Mouse (Mus musculus): Measurements from ENCODE around the gene Polr1d. TPM values are rescaled to one million over a fixed set of nuclear protein-coding genes. Genes with fewer than 3 reads are reported as not detected.

Gene Polr1d
- polyA plus RNA-seq, 1 experiment from 2014 or later: 68.0 TPM

DNA sequence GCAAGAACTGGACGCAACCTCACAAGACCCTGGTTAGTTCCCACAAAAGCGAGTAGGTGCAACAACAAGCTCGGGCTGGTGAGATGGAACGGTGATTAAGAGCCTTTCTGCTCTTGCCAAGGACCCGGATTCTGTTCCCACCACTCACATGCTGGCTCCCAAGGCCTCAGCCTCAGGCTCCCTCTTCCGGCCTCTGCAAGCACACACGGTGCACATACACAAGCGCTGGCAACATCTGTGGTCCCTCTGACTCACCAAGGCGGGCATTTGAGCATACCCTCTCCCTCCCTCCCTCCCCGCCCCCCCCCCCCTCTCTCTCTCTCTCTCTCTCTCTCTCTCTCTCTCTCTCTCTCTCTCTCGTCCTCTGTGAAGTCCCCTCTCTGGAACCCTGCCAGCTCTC, 31.5 kb upstream of the Polr1d start:
- H3K9ac ChIP-seq: no peak overlapping the region
- H3K4me3 ChIP-seq (replicated peaks): no peak overlapping the region
- H3K27me3 ChIP-seq: no peaks in the 10 kb centered on the region
- WGBS (ENCODE audit: insufficient replicate concordance): 65% methylated on average over 11 of the region's 11 CpGs
- no peak for ATAC-seq (ENCODE audit: insufficient read depth)
- H3K27ac ChIP-seq (replicated peaks): no peak overlapping the region
- no peak overlapping the region for H3K4me2 ChIP-seq
- no peaks in the 10 kb centered on the region for H3K9me3 ChIP-seq (replicated peaks)
- H3K4me1 ChIP-seq (replicated peaks): peaks cover 21% of the 10 kb centered on the region
- peaks cover 9% of the 10 kb centered on the region; the same call in 1 of the 2 replicates for H3K36me3 ChIP-seq (replicated peaks)

DNA sequence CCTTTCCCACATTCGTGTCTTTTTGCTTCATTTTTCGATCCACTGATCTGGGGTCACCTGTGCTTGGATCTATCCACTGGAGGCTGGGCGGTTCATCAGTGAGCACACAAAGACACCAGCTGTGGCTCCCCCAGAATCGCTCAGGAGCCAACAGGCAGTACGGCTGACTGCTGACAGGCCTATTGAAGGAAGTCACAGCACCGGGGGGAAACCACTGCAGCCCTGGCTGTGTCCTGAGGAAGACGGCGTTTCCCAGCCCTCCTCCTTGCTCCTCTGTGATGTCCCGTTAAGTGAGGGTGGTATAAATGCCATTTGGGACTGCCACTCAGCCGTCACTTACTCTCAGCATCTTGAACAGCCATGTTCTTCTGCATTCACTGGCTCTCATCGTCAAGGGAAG, 30.9 kb upstream of the Polr1d start:
- H3K27ac ChIP-seq (replicated peaks): no peak overlapping the region
- H3K27me3 ChIP-seq: no peaks in the 10 kb centered on the region
- H3K9me3 ChIP-seq (replicated peaks): no peaks in the 10 kb centered on the region
- no peak overlapping the region for H3K4me3 ChIP-seq (replicated peaks)
- H3K36me3 ChIP-seq (replicated peaks): peaks cover 9% of the 10 kb centered on the region; the same call in 1 of the 2 replicates
- WGBS (ENCODE audit: insufficient replicate concordance): 53% methylated on average over 11 of the region's 11 CpGs
- peaks cover 23% of the 10 kb centered on the region for H3K4me1 ChIP-seq (replicated peaks)
- H3K4me2 ChIP-seq: no peak overlapping the region
- ATAC-seq (ENCODE audit: insufficient read depth): no peak
- no peak overlapping the region for H3K9ac ChIP-seq

GRCm38 (mm10) chr5:147049544-147050209, 27.2 kb upstream of the Polr1d start:
- H3K9ac ChIP-seq: no peak overlapping the region
- H3K27me3 ChIP-seq: no peaks in the 10 kb centered on the region
- H3K36me3 ChIP-seq (replicated peaks): no peaks in the 10 kb centered on the region
- H3K27ac ChIP-seq (replicated peaks): no peak overlapping the region
- H3K4me3 ChIP-seq (replicated peaks): no peak overlapping the region
- H3K4me1 ChIP-seq (replicated peaks): peaks cover 53% of the 10 kb centered on the region
- WGBS (ENCODE audit: insufficient replicate concordance): 53% methylated on average over 19 of the region's 19 CpGs
- H3K4me2 ChIP-seq: no peak overlapping the region
- H3K9me3 ChIP-seq (replicated peaks): no peaks in the 10 kb centered on the region
- no peak for ATAC-seq (ENCODE audit: insufficient read depth)

DNA sequence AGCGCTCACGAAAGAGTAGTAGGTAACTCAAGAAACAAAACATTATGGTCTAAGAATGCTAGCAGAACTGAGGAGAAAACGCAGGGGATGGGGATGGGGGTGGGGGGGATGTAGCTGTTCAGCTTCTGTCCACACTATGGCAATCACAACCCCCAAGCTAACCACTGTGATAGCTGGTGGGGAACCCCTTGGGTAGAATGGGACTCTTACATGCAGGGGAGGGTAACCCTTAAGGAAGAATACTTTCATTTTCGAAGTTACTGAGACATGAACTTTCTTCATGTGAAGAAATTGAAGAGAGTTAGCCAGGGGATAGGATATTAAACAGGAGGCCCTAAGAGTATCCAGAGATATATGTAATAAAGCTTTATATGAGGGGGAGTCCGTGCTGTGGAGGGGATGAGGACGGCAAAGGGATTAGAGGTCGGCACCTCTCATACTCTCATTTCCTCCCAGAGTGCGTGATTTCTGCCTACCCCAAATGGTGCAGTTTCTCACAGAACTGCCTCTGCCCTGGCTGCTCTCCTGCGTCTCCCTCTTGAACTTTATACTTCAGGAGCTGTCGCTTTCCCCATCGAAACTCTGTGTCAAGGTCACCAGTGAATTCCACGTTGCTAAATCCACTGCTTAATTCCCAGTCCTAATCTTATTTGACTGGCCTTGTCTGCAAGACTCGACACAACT, 25.9 kb upstream of the Polr1d start:
- Histone ChIP-seq H3K27ac (replicated peaks) (no peak overlapping the region), H3K36me3 (replicated peaks) (no peaks in the 10 kb centered on the region), H3K4me1 (replicated peaks) (peaks cover 62% of the 10 kb centered on the region), H3K4me2 (peak overlapping the region; percentile 27), H3K4me3 (replicated peaks) (no peak overlapping the region), H3K9me3 (replicated peaks) (no peaks in the 10 kb centered on the region), H3K27me3 (no peaks in the 10 kb centered on the region), H3K9ac (no peak overlapping the region)
- 56% methylated on average over 13 of the region's 13 CpGs for WGBS (ENCODE audit: insufficient replicate concordance)
- no peak for ATAC-seq (ENCODE audit: insufficient read depth)

DNA sequence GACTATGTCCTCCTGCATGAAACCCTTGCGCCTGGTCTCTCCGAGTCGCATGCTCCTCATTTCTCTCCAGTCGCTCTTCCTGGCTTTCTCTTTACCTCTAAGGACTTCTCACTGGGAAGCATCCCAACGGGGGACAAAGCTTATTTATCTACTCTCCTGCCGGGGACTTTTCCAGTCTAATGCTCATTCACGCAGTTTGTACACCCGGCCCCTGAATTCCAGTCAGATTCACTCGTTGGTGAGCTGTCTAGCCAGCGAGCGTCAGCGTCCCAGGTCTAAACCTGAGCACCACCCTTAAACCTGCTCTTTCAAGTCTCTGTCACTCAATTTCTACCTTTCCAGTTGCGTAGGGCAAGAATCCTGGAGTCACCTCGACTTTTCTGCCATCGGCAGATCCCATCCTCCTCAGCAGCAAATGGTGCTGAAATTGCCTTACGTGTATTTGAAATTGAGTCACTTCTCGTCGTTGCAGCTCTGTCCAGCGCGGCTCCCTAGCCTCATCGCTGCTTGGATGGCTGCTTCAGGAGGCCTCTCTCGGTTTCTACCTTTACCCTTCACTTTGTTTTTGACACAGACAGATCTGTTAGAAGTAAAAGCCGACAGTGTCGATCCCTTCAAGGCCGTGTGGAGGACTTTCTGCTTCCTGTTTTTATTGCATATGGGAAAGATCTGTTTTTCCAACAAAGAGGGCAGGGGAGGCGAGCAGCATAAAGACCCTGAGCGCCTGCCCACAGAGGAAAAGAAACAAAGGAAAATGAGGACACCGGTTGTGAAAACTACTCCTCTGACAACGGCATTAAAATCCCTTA, 25.1 kb upstream of the Polr1d start:
- no peak overlapping the region for H3K4me2 ChIP-seq
- WGBS (ENCODE audit: insufficient replicate concordance): 58% methylated on average over 29 of the region's 29 CpGs
- no peak overlapping the region for H3K4me3 ChIP-seq (replicated peaks)
- H3K36me3 ChIP-seq (replicated peaks): no peaks in the 10 kb centered on the region
- H3K27me3 ChIP-seq: no peaks in the 10 kb centered on the region
- no peak overlapping the region for H3K9ac ChIP-seq
- H3K27ac ChIP-seq (replicated peaks): no peak overlapping the region
- ATAC-seq (ENCODE audit: insufficient read depth): no peak
- H3K4me1 ChIP-seq (replicated peaks): peaks cover 66% of the 10 kb centered on the region
- no peaks in the 10 kb centered on the region for H3K9me3 ChIP-seq (replicated peaks)

DNA sequence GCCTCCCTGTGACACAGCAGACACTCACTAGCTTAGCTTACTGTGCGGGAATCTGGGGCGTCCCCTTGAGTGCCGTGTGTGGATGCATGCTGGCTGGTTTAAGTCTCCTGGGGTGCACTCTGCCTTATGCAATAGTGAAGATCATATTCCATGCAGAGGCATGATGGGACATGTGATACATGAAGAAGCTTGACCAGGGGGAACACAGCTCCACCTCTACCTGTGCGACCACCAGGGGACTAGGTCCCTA, 24.6 kb upstream of the Polr1d start:
- Histone ChIP-seq H3K27ac (replicated peaks) (no peak overlapping the region), H3K4me2 (no peak overlapping the region), H3K36me3 (replicated peaks) (no peaks in the 10 kb centered on the region), H3K9ac (no peak overlapping the region), H3K27me3 (no peaks in the 10 kb centered on the region), H3K4me1 (replicated peaks) (peaks cover 69% of the 10 kb centered on the region), H3K4me3 (replicated peaks) (no peak overlapping the region), H3K9me3 (replicated peaks) (no peaks in the 10 kb centered on the region)
- ATAC-seq (ENCODE audit: insufficient read depth): no peak
- WGBS (ENCODE audit: insufficient replicate concordance): 72% methylated on average over 4 of the region's 4 CpGs

DNA sequence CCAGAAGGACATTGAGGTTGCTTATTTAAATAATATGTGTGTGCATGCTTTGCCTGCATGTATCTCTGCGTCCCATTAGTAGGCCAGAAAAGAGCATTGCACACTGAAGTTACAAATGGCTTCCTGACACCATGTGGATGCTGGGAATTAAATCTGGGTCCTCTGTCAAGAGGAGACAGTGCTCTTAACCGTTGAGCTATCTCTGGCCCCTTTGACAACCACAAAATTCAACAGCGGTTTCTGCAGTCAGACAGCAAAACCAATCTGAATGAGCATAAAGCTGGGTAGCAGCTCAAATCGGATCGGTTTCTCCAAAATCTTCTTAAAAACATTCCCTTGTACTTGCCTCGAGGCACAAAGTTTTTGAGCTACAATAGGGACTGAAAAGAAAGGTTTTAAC, 23.8 kb upstream of the Polr1d start:
- WGBS (ENCODE audit: insufficient replicate concordance): 58% methylated on average over 6 of the region's 6 CpGs
- H3K4me1 ChIP-seq (replicated peaks): peaks cover 69% of the 10 kb centered on the region

GRCm38 (mm10) chr5:147053481-147053880, 23.4 kb upstream of the Polr1d start:
- Histone ChIP-seq H3K4me2 (no peak overlapping the region), H3K4me1 (replicated peaks) (peaks cover 69% of the 10 kb centered on the region), H3K9me3 (replicated peaks) (no peaks in the 10 kb centered on the region), H3K36me3 (replicated peaks) (no peaks in the 10 kb centered on the region), H3K27me3 (no peaks in the 10 kb centered on the region), H3K9ac (no peak overlapping the region), H3K4me3 (replicated peaks) (no peak overlapping the region), H3K27ac (replicated peaks) (no peak overlapping the region)
- 60% methylated on average over 3 of the region's 3 CpGs for WGBS (ENCODE audit: insufficient replicate concordance)
- no peak for ATAC-seq (ENCODE audit: insufficient read depth)

More for the DNA sequence above, 23.8 kb upstream of the Polr1d start:
- Histone ChIP-seq H3K27me3 (no peaks in the 10 kb centered on the region), H3K9ac (no peak overlapping the region), H3K4me3 (replicated peaks) (no peak overlapping the region), H3K9me3 (replicated peaks) (no peaks in the 10 kb centered on the region), H3K36me3 (replicated peaks) (no peaks in the 10 kb centered on the region), H3K27ac (replicated peaks) (no peak overlapping the region), H3K4me2 (no peak overlapping the region)
- no peak for ATAC-seq (ENCODE audit: insufficient read depth)

GRCm38 (mm10) chr5:147054328-147054727, 22.5 kb upstream of the Polr1d start:
- Histone ChIP-seq H3K4me2 (no peak overlapping the region), H3K9me3 (replicated peaks) (no peaks in the 10 kb centered on the region), H3K27me3 (no peaks in the 10 kb centered on the region), H3K27ac (replicated peaks) (no peak overlapping the region), H3K4me3 (replicated peaks) (no peak overlapping the region), H3K9ac (no peak overlapping the region), H3K4me1 (replicated peaks) (peaks cover 64% of the 10 kb centered on the region), H3K36me3 (replicated peaks) (no peaks in the 10 kb centered on the region)
- no peak for ATAC-seq (ENCODE audit: insufficient read depth)
- WGBS (ENCODE audit: insufficient replicate concordance): 72% methylated on average over 6 of the region's 6 CpGs

DNA sequence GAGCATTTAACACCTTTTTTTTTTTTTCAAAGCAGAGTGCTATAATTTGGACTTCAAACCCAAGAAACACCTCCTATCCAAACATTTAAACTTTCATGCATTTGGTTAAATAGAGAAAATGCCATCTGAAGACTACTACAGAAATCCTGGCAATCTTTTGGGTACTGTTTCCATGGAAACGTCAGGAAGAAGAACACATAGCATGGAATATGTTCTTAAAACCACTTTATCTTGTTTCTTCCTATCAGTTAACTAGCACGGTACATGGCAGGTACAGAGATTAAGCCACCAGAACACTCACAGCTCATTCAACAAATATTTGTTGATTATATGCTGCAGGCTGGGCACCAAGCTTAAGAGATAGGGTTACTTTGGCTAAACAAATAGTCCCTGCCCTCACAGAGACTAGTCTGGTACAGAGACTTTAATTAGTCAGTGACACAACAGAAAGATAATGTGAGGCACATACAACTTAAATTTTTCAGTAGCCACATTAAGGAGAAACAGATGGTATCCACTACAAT, 22.0 kb upstream of the Polr1d start:
- Histone ChIP-seq H3K36me3 (replicated peaks) (no peaks in the 10 kb centered on the region), H3K4me3 (replicated peaks) (no peak overlapping the region), H3K4me1 (replicated peaks) (peaks cover 63% of the 10 kb centered on the region), H3K4me2 (no peak overlapping the region), H3K9ac (no peak overlapping the region), H3K27me3 (no peaks in the 10 kb centered on the region), H3K27ac (replicated peaks) (no peak overlapping the region), H3K9me3 (replicated peaks) (no peaks in the 10 kb centered on the region)
- no peak for ATAC-seq (ENCODE audit: insufficient read depth)
- WGBS (ENCODE audit: insufficient replicate concordance): 21% methylated on average over 2 of the region's 2 CpGs

DNA sequence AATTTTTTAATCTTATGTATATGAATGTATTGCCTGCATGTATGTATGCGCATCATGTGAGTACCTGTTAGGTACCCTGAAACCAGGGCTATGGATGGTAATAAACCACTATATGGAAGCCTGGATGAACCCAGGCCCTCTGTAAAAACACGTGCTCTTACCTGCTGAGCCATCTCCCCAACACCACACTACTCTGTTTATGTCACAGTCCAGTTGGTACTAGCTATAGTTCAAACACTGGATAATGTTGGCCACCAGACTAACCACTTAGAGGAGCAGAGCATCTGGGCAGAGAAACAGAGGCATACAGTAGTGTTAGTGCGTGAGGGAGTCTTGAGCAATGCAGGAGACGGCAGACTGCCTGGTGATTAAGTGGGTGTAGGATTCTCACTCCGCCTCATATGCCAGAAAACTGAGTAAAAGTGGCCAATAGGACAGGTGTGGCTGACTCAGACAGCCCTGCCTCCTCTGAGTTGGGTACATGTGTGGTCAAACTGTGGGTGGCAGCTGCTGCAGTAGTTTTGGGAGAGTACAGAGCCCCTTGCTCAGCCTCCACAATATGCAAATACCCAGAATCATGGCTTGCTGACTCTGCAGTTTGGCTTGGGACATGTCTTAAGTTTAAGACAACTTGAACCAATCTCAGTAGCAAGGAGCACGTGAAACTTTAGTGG, 21.1 kb upstream of the Polr1d start:
- 72% methylated on average over 6 of the region's 6 CpGs for WGBS (ENCODE audit: insufficient replicate concordance)
- Histone ChIP-seq H3K27ac (replicated peaks) (no peak overlapping the region), H3K4me2 (no peak overlapping the region), H3K4me3 (replicated peaks) (no peak overlapping the region), H3K9me3 (replicated peaks) (no peaks in the 10 kb centered on the region), H3K27me3 (no peaks in the 10 kb centered on the region), H3K4me1 (replicated peaks) (peaks cover 59% of the 10 kb centered on the region), H3K36me3 (replicated peaks) (no peaks in the 10 kb centered on the region), H3K9ac (no peak overlapping the region)
- no peak for ATAC-seq (ENCODE audit: insufficient read depth)
